Mouse (Mus musculus) bone marrow, adult 2 months (tissue): ENCODE data around the gene Rpl3.

Experiments
- CTCF ChIP-seq: fragments of 200-500 bp; IDR thresholded peaks from 2 replicates; pipeline ENCODE4 v1.5.1; 2011; ENCODE audit warnings: low read length, control low read depth; ENCODE audit not compliant: control insufficient read depth, insufficient read depth
- POLR2A ChIP-seq: fragments of 200-500 bp; IDR thresholded peaks from 2 replicates; pipeline ENCODE4 v1.6.1; 2011; ENCODE audit warnings: low read depth, mild to moderate bottlenecking, control low read depth, low read length, borderline replicate concordance; ENCODE audit not compliant: control insufficient read depth

DNA sequence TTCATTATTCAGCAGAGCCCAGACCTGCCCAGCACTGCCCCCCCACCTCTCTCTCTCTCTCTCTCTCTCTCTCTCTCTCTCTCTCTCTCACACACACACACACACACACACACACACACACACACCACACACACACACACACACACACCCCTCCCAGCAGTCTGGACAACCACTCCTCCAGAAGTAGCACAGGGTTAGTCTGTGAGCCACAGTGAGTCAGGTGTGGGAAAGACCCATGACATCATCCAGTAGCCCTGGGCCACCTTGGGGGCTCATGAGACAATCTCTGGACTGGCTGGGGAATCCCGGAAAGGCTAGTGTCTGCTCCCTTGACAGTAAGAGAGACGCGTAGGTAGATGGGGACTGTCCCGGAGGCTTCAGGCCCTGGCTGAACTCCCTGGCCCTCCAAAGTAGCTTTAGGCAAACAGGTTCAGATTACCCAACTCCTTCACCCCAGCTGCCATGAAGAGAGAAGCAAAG, 30.6 kb downstream of the Rpl3 start:
- TF ChIP-seq POLR2A (no peak), CTCF (no peak)
